Comparison of ENCODE assay signal across 8 mouse cellular contexts in the genomic region with DNA sequence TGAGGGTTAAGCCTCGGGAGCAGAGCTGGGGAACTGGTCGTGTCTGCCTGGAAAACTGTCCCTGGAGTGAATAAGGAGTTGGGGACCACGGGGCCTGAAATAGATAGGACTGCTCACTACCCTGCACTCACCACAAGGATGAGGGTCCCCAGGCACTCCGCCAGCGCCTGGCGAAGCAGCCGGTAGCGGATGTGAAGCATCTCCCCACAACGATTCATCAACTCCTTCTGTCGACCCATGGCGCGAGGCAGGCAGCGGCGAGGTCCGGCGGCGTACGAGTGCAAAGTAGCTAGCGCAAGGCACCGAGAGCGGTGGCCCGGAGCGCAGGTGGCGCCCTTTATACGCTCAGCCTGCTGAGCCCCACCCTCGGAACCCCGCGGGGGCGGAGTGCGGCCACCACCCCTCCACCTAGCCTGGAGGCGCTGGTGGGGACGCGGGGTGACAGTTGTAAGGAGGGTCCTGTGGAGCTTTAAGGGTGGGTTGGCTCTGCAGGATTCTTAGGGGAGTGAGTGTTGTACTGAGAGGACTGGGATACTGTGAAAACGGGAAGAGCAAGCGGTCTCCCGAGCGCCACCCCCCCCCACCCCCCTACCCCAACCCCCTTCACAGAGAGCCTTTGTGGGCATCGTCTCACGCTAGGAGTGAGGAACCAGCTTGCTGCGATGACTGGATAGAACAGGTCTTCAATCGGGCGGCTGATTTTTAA. TPM values are rescaled to one million over a fixed set of nuclear protein-coding genes. Genes with fewer than 3 reads are reported as not detected.
DNase-seq lines count a peak whose midpoint lies in the region; ATAC-seq and TF ChIP-seq lines count a peak whose summit lies in the region.

A gene (minus strand): TSS at position 313 of the 706 bp plus-strand sequence.

- H3K36me3 ChIP-seq in ES-Bruce4 (ENCODE audit: control insufficient read depth, insufficient read depth, low read length, poor library complexity, severe bottlenecking), result no peaks in the 10 kb centered on the region
- no peaks in the 10 kb centered on the region for H3K36me3 ChIP-seq in lung, postnatal 0 days (ENCODE audit: insufficient read depth, low read length)

- peak within 1 kb of the TSS; percentile 51 for H3K4me3 ChIP-seq in ES-Bruce4 (ENCODE audit: low read depth, low read length)
- H3K4me3 ChIP-seq in lung, postnatal 0 days (ENCODE audit: low read depth, low read length), result peak within 1 kb of the TSS; percentile 31

- peak; percentile 56 for DNase-seq in adrenal gland, adult 2 months
- DNase-seq in kidney, adult 9 months, result peak; percentile 73
- peak; percentile 54 for DNase-seq in lung, postnatal 0 days (ENCODE audit: low spot score)
- DNase-seq in retina, postnatal 1 day, result peak; percentile 59
- no peak for DNase-seq in frontal cortex, postnatal 14 days (ENCODE audit: low spot score in 2 of 2)

- peaks cover 5% of the 10 kb centered on the region for H3K4me1 ChIP-seq in ES-Bruce4 (ENCODE audit: control insufficient read depth, insufficient read depth, low read length)
- H3K4me1 ChIP-seq in lung, postnatal 0 days (ENCODE audit: insufficient read depth, low read depth, low read length), result peaks cover 6% of the 10 kb centered on the region; the same call in 1 of the 2 replicates

- H3K9me3 ChIP-seq in ES-Bruce4 (replicated peaks; ENCODE audit: control insufficient read depth, insufficient read depth, low read length, poor library complexity, severe bottlenecking), result no peaks in the 10 kb centered on the region
- no peaks in the 10 kb centered on the region for H3K9me3 ChIP-seq in lung, postnatal 0 days (ENCODE audit: low read length)

- peak within 1 kb of the TSS; percentile 25 for H3K9ac ChIP-seq in ES-Bruce4 (ENCODE audit: low read depth, poor library complexity, severe bottlenecking)
- no peak within 1 kb of the TSS for H3K9ac ChIP-seq in lung, postnatal 0 days (replicated peaks; ENCODE audit: low read depth)

- TF ChIP-seq EP300 in ES-Bruce4 (IDR thresholded peaks at IDR 0.05; ENCODE audit: insufficient read depth, low read depth, low read length), result peak; percentile 71; the same call in 1 of the 2 replicates
- TF ChIP-seq EP300 in lung, postnatal 0 days (IDR thresholded peaks at IDR 0.05), result no peak

- no peak for TF ChIP-seq CTCF in ES-Bruce4 (IDR thresholded peaks at IDR 0.05; ENCODE audit: low read depth, low read length)
- no peak for TF ChIP-seq CTCF in lung, postnatal 0 days (IDR thresholded peaks at IDR 0.05)

- no peaks in the 10 kb centered on the region for H3K27me3 ChIP-seq in ES-Bruce4 (ENCODE audit: control insufficient read depth, insufficient read depth, low read length, poor library complexity, severe bottlenecking)
- 0 out of 2 replicates have a peak, but pooled peaks cover 5% of the 10 kb centered on the region for H3K27me3 ChIP-seq in lung, postnatal 0 days (replicated peaks; ENCODE audit: insufficient read depth, low read length)

- peak within 1 kb of the TSS; percentile 67 for H3K4me2 ChIP-seq in lung, postnatal 0 days (replicated peaks; ENCODE audit: low read depth, low read length)

- H3K27ac ChIP-seq in ES-Bruce4 (ENCODE audit: insufficient read depth, low read length), result no peak within 1 kb of the TSS
- H3K27ac ChIP-seq in lung, postnatal 0 days (ENCODE audit: low read length), result no peak within 1 kb of the TSS

- peak; percentile 83 for ATAC-seq in granulocyte monocyte progenitor cell, adult 5-6 weeks (replicated peaks; ENCODE audit: poor library complexity, severe bottlenecking)
- 0 out of 2 replicates have a peak, but pooled peaks have one; percentile 23 for ATAC-seq in lung, postnatal 0 days
- no peak for ATAC-seq in cerebellum, adult (ENCODE audit: insufficient number of reproducible peaks, low FRiP score, low TSS enrichment)

- 2% methylated on average over 42 of the region's 42 CpGs for WGBS in lung, postnatal 0 days

- no peak for TF ChIP-seq POLR2A in ES-Bruce4 (IDR thresholded peaks at IDR 0.05; ENCODE audit: insufficient read depth, low read length)

RNA-seq across cellular contexts. Expression of the gene that starts here (rescaled TPM):
- 15.7 and 16.7 TPM in 2 replicates for polyA plus RNA-seq in ES-Bruce4 (2011; ENCODE audit: insufficient read depth, insufficient read length, low read depth, missing spikeins)
- under 1 TPM in 1 of 2 experiments, not detected in 1; 0.28 TPM for total RNA-seq in adrenal gland, adult 2 months (2021)
- 0.22 and 0.40 TPM in 2 replicates for polyA plus RNA-seq in adrenal gland, adult 2 months (2012; rRNA removed)
- not detected in 2 replicates for total RNA-seq in granulocyte monocyte progenitor cell, adult 5-6 weeks (2014; fragmentation: Nextera tagmentation)
- not detected in 2 replicates for total RNA-seq in granulocyte monocyte progenitor cell, adult 5-6 weeks (2017)
- 8.7 and 15.3 TPM in 2 replicates for polyA plus RNA-seq in lung, postnatal 0 days (2015; fragmentation: Nextera tagmentation; extraction: Ambion mirVana)

Comparison
In these comparisons a context has a peak if more than half of its experiments do, and no peak if none do; other contexts are left out.
1. Peak in DNase-seq in adrenal gland, adult 2 months; RNA of the gene not detected or under 1 TPM.
2. Peak in ATAC-seq in granulocyte monocyte progenitor cell, adult 5-6 weeks; RNA of the gene not detected or under 1 TPM.
3. DNase-seq: peak in kidney, adult 9 months (single experiment), lung, postnatal 0 days (single experiment) and retina, postnatal 1 day (single experiment); none in frontal cortex, postnatal 14 days (0 of 2).